Mouse (Mus musculus): ENCODE measurements around the gene Adgrg5. TPM values are rescaled to one million over a fixed set of nuclear protein-coding genes. Genes with fewer than 3 reads are reported as not detected.

The Adgrg5 gene
- polyA plus RNA-seq, 1 experiment, result 13.2 TPM

DNA sequence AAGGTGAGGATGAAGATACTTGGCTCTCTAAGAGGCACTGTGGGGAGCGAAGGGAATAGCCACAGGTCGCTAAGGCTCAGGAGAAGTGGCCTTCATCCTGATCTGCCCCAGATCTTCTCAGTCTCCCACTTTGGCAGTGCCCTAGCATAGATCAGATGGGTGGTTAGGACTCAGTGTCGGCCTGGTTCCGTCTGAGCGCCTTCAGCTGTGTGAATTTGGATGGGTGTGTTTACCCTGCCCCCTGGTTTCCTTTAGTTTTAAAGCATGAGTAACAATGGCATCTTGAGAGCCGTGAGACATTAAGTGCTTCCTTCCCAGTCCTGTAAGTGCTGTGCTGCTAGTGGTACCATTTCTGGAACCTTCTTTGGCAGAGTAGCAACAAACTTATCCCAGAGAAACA lies 65.1 kb downstream of the Adgrg5 start:
- no peak for DNase-seq (ENCODE audit: low read depth, low spot score)
- 79% methylated on average over 6 of the region's 6 CpGs for WGBS

DNA sequence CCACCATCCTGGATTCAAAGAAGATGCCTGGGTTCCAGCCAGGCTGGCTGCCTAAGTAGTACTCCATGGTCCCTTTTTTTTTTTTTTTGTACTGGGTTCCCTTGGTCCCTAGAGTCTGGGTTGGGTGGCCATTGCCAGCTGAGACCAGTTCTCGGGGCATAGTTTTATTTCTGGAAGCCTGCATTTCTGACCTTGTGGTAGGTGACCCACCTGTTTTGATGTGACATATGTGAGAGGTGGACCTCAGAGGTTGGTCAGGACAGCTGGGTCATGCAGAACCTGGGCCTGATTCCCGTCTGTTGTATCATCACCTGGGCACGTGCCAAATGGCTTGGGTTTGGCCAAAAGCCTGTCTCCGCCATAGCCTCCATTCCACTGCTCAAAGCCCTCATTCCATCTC lies 66.2 kb downstream of the Adgrg5 start:
- 72% methylated on average over 4 of the region's 4 CpGs for WGBS
- no peak for DNase-seq (ENCODE audit: low read depth, low spot score)

DNA sequence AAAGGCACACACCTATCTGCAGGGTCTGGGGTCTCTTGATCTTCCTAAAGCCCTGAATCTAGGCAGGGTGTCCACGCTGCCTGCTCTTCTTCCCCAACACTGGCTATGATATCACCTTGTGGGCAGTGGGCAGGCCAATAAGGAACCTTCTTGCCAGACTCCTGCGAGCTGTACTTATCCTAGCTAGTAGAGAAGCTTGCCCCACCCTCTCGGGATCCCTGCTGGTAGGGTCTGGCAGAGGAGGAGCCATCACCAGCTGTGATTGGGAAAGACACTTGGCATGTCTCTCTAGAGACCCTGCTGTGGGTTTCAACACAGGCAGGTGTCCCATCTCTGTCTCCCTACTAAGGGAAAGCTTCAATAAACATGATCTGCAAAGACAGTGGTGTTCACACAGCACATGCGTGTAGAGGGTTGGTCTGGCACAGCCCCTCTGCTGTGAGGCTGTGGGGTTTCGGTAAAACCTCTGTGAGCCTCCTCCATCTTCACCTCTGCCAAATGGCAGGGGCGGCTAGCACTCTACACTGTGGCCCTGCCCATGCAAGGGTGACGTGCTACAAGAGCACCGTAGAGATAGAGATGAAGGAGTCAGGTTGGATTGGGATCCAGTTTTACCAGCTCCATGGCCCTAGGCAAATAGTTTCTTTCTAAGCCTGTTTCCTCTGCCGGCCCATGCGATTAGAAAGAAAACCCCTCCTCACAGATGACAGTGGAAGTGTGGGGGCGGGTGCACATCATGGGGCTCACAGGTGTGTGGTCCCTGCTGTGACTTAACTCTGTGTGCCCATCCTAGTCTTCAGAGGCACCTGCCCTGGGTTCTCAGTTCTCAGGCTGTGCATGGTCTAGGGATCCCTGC lies 67.3 kb downstream of the Adgrg5 start:
- 67% methylated on average over 11 of the region's 11 CpGs for WGBS
- no peak for DNase-seq (ENCODE audit: low read depth, low spot score)

DNA sequence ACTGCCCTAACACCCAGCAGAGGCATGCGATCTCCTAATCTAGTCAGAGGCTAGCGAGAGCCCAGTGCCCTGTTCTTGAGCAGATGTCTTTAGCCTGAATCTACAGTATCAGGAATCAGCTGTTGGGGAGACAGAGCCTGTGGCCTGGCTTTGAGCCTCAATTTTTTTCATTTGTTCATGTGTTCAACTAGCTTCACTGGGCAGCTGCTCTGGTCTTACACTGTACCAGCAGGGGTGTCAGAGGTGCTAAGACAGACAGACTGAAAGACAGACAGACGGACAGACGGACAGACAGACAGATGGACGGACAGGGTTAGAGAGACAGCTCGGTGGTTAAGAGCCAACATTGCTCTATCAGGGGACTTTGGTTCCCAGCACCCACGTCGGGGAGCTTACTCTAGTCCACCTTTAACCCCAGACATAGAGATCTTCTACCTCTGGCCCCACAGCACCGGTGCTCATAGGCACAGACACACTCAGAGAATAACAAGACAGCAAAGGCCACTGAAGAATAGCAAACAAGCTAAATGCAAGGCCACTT lies 68.0 kb downstream of the Adgrg5 start:
- WGBS, result 73% methylated on average over 9 of the region's 9 CpGs
- DNase-seq (ENCODE audit: low read depth, low spot score), result no peak

- DNase-seq (ENCODE audit: low read depth, low spot score), result no peak
- 77% methylated on average over 4 of the region's 4 CpGs for WGBS
Measured at GRCm38 (mm10) chr8:94992010-94992409, 68.5 kb downstream of the Adgrg5 start.

DNA sequence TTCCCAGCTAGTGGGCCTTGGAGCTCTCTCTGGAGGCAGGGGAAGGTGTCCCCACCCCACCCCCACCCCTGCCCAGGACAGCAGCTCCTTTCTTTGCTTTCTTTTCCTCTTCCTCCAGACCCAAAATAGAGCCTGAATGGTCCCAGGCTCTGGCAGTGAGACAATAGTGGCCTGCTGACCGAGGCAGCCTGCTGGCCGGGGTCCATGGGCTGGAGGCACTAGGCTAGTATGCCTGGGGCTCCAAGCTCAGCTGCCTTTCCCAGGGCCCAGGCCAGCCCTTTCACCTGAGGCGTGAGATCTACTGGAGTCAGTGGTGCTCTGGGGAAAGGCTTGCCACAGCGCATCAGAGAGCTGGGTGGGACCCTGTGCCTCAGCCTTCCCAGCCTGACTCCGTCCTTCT lies 69.0 kb downstream of the Adgrg5 start:
- DNase-seq (ENCODE audit: low read depth, low spot score), result no peak
- 61% methylated on average over 5 of the region's 5 CpGs for WGBS

Other genes with a start within 250 kb of the Adgrg5 start
- gene Pllp, start 227.4 kb upstream of the Adgrg5 start, polyA plus RNA-seq (2012; rRNA removed), result 63.8 and 69.8 TPM in 2 replicates
- gene Ccl22, start 178.1 kb upstream of the Adgrg5 start, polyA plus RNA-seq (2012; rRNA removed), result 7.7 and 8.9 TPM in 2 replicates
- gene Cx3cl1, start 151.7 kb upstream of the Adgrg5 start, polyA plus RNA-seq (2012; rRNA removed), result 53.2 and 127 TPM in 2 replicates
- 2.5 and 4.9 TPM in 2 replicates for gene Ccl17, start 113.2 kb upstream of the Adgrg5 start, polyA plus RNA-seq (2012; rRNA removed)
- 100 and 148 TPM in 2 replicates for gene Coq9, start 85.4 kb upstream of the Adgrg5 start, polyA plus RNA-seq (2012; rRNA removed)
- 39.1 and 44.8 TPM in 2 replicates for gene Ciapin1, start 85.3 kb upstream of the Adgrg5 start, polyA plus RNA-seq (2012; rRNA removed)
- gene Polr2c, start 66.2 kb upstream of the Adgrg5 start, polyA plus RNA-seq (2012; rRNA removed), result 78.3 and 78.8 TPM in 2 replicates
- 116 and 138 TPM in 2 replicates for gene Dok4, start 47.4 kb upstream of the Adgrg5 start, polyA plus RNA-seq (2012; rRNA removed)
- gene Ccdc102a, start 5.6 kb upstream of the Adgrg5 start, polyA plus RNA-seq (2012; rRNA removed), result 4.3 and 5.8 TPM in 2 replicates
- gene Adgrg1, start 51.1 kb downstream of the Adgrg5 start, polyA plus RNA-seq (2012; rRNA removed), result 26.3 and 37.3 TPM in 2 replicates
- 5.5 and 9.2 TPM in 2 replicates for gene Adgrg3, start 94.0 kb downstream of the Adgrg5 start, polyA plus RNA-seq (2012; rRNA removed)
- gene Drc7, start 131.4 kb downstream of the Adgrg5 start, polyA plus RNA-seq (2012; rRNA removed), result not detected in 2 replicates
- 16.5 and 19.0 TPM in 2 replicates for gene Katnb1, start 157.5 kb downstream of the Adgrg5 start, polyA plus RNA-seq (2012; rRNA removed)